16 mouse cellular contexts compared by ENCODE assay signal in genomic region chr15:95473976-95474375, GRCm38 (mm10). TPM values are rescaled to one million over a fixed set of nuclear protein-coding genes. Genes with fewer than 3 reads are reported as not detected.
A peak's percentile ranks its signal among the peaks of the same experiment; 100 is the strongest.
DNase-seq lines count a peak whose midpoint lies in the region.
"Had no signal": no experiment of that assay in that cellular context is flagged by ENCODE, and none has a peak within 500 bp of the region (broad histone marks: within the 10 kb centered on the region; RNA-seq: fewer than 3 reads in every experiment).

No protein-coding gene starts in this region.

- peak; percentile 47 to 76 for DNase-seq in frontal cortex, adult 2 months (ENCODE audit: extremely low spot score in 1 of 2, low spot score in 1 of 2)
- DNase-seq in frontal cortex, postnatal 14 days (ENCODE audit: low spot score in 2 of 2) = no peak
- DNase-seq in left cerebral cortex, adult 11 months (ENCODE audit: low spot score) = peak; percentile 24
- DNase-seq in left cerebral cortex, adult 18-20 months (ENCODE audit: low spot score in 2 of 2) = no peak
- DNase-seq in brain, adult 2 months (ENCODE audit: low read depth, low spot score) = peak; percentile 85
- peak; percentile 85 for DNase-seq in telencephalon, adult 2 months (ENCODE audit: low read depth, low spot score)
- DNase-seq: adrenal gland, postnatal 14 days; cerebellum, adult 18-20 months; cerebellum, adult 9-11 months; cerebellum, postnatal 36 days; gastrocnemius, postnatal 36 days; heart, adult 11 months; heart, postnatal 36 days had no signal

RNA-seq across cellular contexts. Expression of gene Nell2, which starts 54.4 kb away (rescaled TPM):
- polyA plus RNA-seq in frontal cortex, adult 2 months (2012; rRNA removed) = 243 and 292 TPM in 2 replicates
- total RNA-seq in left cerebral cortex, adult 18-20 months (2021) = 100 to 1,000 TPM; 483 to 499 TPM
- total RNA-seq: CH12.LX had no signal
- polyA plus RNA-seq: activated CD4-positive, CD25-positive, alpha-beta regulatory T cell, adult 4 months; heart, postnatal 0 days had no signal

Comparison
In these comparisons a context has a peak if more than half of its experiments do, and no peak if none do; other contexts are left out.
1. DNase-seq: peak in frontal cortex, adult 2 months (2 of 2), left cerebral cortex, adult 11 months (single experiment), brain, adult 2 months (single experiment) and telencephalon, adult 2 months (single experiment); none in frontal cortex, postnatal 14 days (0 of 2) and left cerebral cortex, adult 18-20 months (0 of 2).